Mouse (Mus musculus) midbrain, postnatal 0 days (tissue): ENCODE results near the gene Trp53i11. TPM values are rescaled to one million over a fixed set of nuclear protein-coding genes. Genes with fewer than 3 reads are reported as not detected.

Experiments
- ATAC-seq: fragments of 200-750 bp; cut with Nextera tagmentation; 2 replicates; pipeline ENCODE4 v1.8.0; 2017; ENCODE audit warnings: moderate number of reproducible peaks, mild to moderate bottlenecking, moderate TSS enrichment, moderate library complexity; ENCODE audit not compliant: low FRiP score
- DNase-seq: peaks from one replicate; pipeline ENCODE4 v3.0.0-alpha.2; 2015; ENCODE audit warnings: low spot score
- H3K27ac ChIP-seq: fragments of 300-500 bp; sonication (generic); 2 replicates; pipeline ENCODE4 v1.5.1; 2014; ENCODE audit warnings: low read depth, mild to moderate bottlenecking, low read length, mixed read lengths
- H3K27me3 ChIP-seq: fragments of 300-500 bp; sonication (generic); 2 replicates; pipeline ENCODE4 v1.6.1; 2014; ENCODE audit warnings: low read length, control low read depth, mixed read lengths; ENCODE audit not compliant: insufficient read depth
- H3K36me3 ChIP-seq: fragments of 300-500 bp; sonication (generic); 2 replicates; pipeline ENCODE4 v1.6.1; 2014; ENCODE audit warnings: low read length, control low read depth, mixed read lengths; ENCODE audit not compliant: insufficient read depth
- H3K4me1 ChIP-seq: fragments of 300-500 bp; sonication (generic); 2 replicates; pipeline ENCODE4 v1.6.1; 2014; ENCODE audit warnings: mild to moderate bottlenecking, control low read depth, antibody characterized with exemption, low read length, mixed read lengths; ENCODE audit not compliant: insufficient read depth
- H3K4me2 ChIP-seq: fragments of 300-500 bp; sonication (generic); 2 replicates; pipeline ENCODE4 v1.6.1; 2014; ENCODE audit warnings: low read depth, mild to moderate bottlenecking, low read length, mixed read lengths; ENCODE audit not compliant: poor library complexity, severe bottlenecking
- H3K4me3 ChIP-seq: fragments of 300-500 bp; sonication (generic); 2 replicates; pipeline ENCODE4 v1.5.1; 2014; ENCODE audit warnings: low read depth, mild to moderate bottlenecking, low read length, moderate library complexity
- H3K9ac ChIP-seq: fragments of 300-500 bp; sonication (generic); replicated peaks from 2 replicates; pipeline ENCODE4 v1.6.1; 2014; ENCODE audit warnings: mild to moderate bottlenecking, low read length, moderate library complexity, mixed read lengths; ENCODE audit not compliant: poor library complexity, severe bottlenecking
- H3K9me3 ChIP-seq: fragments of 300-500 bp; sonication (generic); 2 replicates; pipeline ENCODE4 v1.6.1; 2016; ENCODE audit warnings: low read length, control low read depth
- CTCF ChIP-seq: IDR thresholded peaks from 2 replicates; pipeline ENCODE4 v1.5.1; 2016; ENCODE audit warnings: antibody characterized with exemption, mild to moderate bottlenecking
- WGBS: fragments of 180-500 bp; shearing (Covaris S2); extraction: QIAGEN DNeasy Blood & Tissue Kit; methylation state at CpG from one replicate; pipeline ENCODE4 v1.1.7; 2014; 5-methylcytosine and 5-hydroxymethylcytosine counted together
- polyA plus RNA-seq: library from polyadenylated mRNA; unstranded; fragments of >200 nt; fragmentation: Nextera tagmentation; extraction: Ambion mirVana; gene quantifications from 2 replicates; pipeline ENCODE4 v1.2.1, GENCODE M21; 2015
- total RNA-seq: library from RNA; depleted of rRNA; stranded (reverse); fragments of >200 nt; gene quantifications from 2 replicates; pipeline ENCODE4 v1.2.3, GENCODE M21; 2014

Gene Trp53i11
- total and polyA plus RNA-seq, 2 experiments from 2014 or later = 76.0 to 124 TPM

DNA sequence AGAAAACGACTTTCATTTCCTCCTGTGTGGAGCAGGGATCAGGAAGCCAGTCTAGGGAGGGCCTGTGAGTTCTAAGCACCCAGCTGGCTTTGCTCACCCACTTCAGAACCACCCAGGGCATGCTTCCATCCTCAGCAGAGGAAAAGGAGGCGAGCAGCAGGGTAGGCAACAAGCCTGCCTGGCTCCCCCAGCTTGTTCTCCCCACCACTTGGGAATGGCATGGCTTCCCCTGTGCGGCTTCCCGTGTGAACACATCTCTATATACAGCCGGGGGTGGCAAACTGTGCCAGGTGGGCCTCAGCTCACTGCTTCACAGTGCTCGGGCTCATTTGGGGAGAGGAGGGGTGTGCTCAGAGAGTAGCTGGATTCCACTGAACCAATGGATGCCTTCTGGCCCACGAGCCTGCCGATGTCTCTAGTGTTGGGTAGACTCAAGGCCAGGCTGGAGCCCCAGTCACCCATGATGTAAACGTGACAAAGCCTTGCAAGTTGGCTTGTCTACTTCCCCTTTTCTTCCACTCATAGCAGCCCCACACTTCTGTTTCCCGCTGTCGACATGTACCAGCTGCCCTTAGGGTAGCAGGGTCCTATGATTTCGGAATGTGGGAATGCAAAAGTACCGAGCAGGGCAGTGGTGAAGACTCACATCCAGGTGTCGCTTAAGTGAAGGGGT is 20.5 kb upstream of the Trp53i11 start:
- no peak for TF ChIP-seq CTCF
- no peak overlapping the region for H3K4me3 ChIP-seq
- peak overlapping the region; percentile 55; the same call in 1 of the 2 replicates for H3K27ac ChIP-seq
- ATAC-seq = no peak
- no peaks in the 10 kb centered on the region for H3K27me3 ChIP-seq
- no peak overlapping the region for H3K4me2 ChIP-seq
- H3K9me3 ChIP-seq = no peaks in the 10 kb centered on the region
- peaks cover 4% of the 10 kb centered on the region; the same call in 1 of the 2 replicates for H3K4me1 ChIP-seq
- DNase-seq = no peak
- no peak overlapping the region; the same call in 1 of the 2 replicates for H3K9ac ChIP-seq
- H3K36me3 ChIP-seq = no peaks in the 10 kb centered on the region
- 82% methylated on average over 14 of the region's 14 CpGs for WGBS

DNA sequence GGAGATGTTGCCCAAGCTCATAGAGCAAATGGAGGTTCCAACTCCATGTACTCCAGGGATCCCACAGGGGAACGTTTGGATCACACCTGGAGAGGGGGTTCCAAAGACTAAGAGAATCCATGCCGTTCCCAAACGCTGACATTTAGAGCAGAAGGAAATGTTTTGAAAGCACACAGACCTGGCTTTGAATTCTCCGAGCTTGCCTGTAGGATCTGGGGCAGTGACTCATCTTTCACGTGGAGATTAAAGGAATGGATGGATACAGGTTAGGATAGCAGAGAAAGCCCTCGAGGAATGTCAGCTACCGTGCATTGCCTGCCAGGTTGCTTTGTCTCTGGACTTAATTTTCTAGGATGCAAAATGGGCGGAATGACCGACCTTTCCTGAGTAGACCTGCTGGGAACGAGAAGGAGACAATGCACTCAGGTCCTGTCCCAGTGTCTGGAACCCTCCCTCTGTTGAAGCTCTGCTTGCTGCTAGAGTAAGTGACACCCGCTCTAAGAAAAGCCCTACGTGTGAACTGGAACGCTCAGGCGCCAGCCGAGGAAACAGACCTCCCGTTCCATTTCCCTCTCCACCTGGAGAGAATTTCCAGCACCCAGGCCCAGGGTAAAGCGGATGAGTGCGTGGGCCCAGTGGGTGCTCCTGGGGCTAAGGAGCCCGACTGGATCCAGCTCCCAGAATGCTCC is 17.0 kb upstream of the Trp53i11 start:
- Histone ChIP-seq H3K9me3 (no peaks in the 10 kb centered on the region), H3K27me3 (no peaks in the 10 kb centered on the region), H3K36me3 (no peaks in the 10 kb centered on the region), H3K9ac (no peak overlapping the region), H3K4me1 (peaks cover 4% of the 10 kb centered on the region; the same call in 1 of the 2 replicates), H3K27ac (no peak overlapping the region), H3K4me2 (no peak overlapping the region), H3K4me3 (no peak overlapping the region)
- WGBS = 68% methylated on average over 19 of the region's 19 CpGs
- no peak for TF ChIP-seq CTCF
- DNase-seq = no peak
- no peak for ATAC-seq

GRCm38 (mm10) chr2:93170845-93171200 is 16.5 kb upstream of the Trp53i11 start:
- Histone ChIP-seq H3K4me2 (no peak overlapping the region), H3K4me1 (peaks cover 4% of the 10 kb centered on the region; the same call in 1 of the 2 replicates), H3K36me3 (no peaks in the 10 kb centered on the region), H3K27ac (no peak overlapping the region), H3K9ac (no peak overlapping the region), H3K27me3 (no peaks in the 10 kb centered on the region), H3K4me3 (no peak overlapping the region), H3K9me3 (no peaks in the 10 kb centered on the region)
- DNase-seq (peak; percentile 60), ATAC-seq (no peak)
- 62% methylated on average over 5 of the region's 5 CpGs for WGBS
- no peak for TF ChIP-seq CTCF

DNA sequence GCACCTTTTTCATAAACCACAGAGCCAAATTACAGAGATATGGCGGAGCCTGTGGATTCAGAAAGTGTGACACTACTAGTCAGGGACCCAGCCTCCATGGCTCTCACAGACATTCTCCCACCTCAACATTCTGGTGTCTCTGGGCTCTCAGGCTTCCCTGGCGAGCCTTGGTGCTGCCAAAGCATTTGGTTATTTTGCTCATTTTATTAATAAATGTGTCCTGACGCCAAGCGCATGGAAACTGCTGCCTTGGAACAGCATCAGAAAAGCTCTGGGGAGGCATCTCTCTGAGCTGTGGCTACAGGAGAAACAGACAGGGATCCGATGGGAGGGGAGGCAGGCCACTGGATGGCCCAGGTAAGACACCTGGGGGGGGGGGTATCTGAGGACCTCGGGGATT is 15.4 kb upstream of the Trp53i11 start:
- Histone ChIP-seq H3K27ac (no peak overlapping the region), H3K4me1 (0 out of 2 replicates have a peak, but pooled peaks cover 5% of the 10 kb centered on the region), H3K4me2 (no peak overlapping the region), H3K27me3 (no peaks in the 10 kb centered on the region), H3K9ac (no peak overlapping the region), H3K4me3 (no peak overlapping the region), H3K9me3 (no peaks in the 10 kb centered on the region), H3K36me3 (no peaks in the 10 kb centered on the region)
- WGBS = 80% methylated on average over 6 of the region's 6 CpGs
- DNase-seq (no peak), ATAC-seq (no peak)
- no peak for TF ChIP-seq CTCF

- Histone ChIP-seq H3K36me3 (no peaks in the 10 kb centered on the region), H3K9me3 (no peaks in the 10 kb centered on the region), H3K27ac (no peak overlapping the region), H3K4me2 (no peak overlapping the region), H3K27me3 (no peaks in the 10 kb centered on the region), H3K4me1 (0 out of 2 replicates have a peak, but pooled peaks cover 7% of the 10 kb centered on the region), H3K9ac (no peak overlapping the region), H3K4me3 (no peak overlapping the region)
- ATAC-seq (no peak), DNase-seq (no peak)
- 59% methylated on average over 5 of the region's 5 CpGs for WGBS
- no peak for TF ChIP-seq CTCF
These were observed 14.9 kb upstream of the Trp53i11 start for GRCm38 (mm10) chr2:93172460-93172859.

DNA sequence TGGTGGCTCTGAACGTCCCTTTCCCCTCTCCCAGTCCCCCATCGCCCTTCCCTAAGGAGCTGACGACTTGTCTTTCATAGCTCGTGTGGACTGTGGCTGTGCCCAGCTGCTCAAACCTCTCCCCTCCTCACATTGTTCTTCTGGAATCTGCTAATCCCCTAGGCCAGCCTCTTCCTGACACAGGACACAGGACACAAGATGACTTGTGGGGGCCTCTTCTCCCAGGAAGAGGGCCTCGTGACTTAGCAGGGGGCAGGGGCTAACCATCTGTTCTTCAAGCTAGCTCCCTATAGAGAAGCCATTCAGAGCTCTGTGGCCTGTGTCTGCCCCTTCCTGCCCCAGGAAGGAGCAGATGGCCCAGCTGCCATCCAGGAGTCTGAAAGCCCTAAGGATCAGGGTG is 13.2 kb upstream of the Trp53i11 start:
- Histone ChIP-seq H3K27me3 (no peaks in the 10 kb centered on the region), H3K9ac (no peak overlapping the region), H3K4me3 (no peak overlapping the region), H3K4me2 (no peak overlapping the region), H3K36me3 (no peaks in the 10 kb centered on the region), H3K9me3 (no peaks in the 10 kb centered on the region), H3K27ac (no peak overlapping the region), H3K4me1 (0 out of 2 replicates have a peak, but pooled peaks cover 7% of the 10 kb centered on the region)
- DNase-seq = no peak
- WGBS = 18% methylated on average over 5 of the region's 5 CpGs
- no peak for TF ChIP-seq CTCF
- no peak for ATAC-seq
